Mouse (Mus musculus): ENCODE measurements at regions not wholly inside any gene's neighbourhood (a gene's known extent, or its start where the extent isn't known, plus 50 kb on each side); places are given as distances from the start of the nearest gene placed in this dataset.

DNA sequence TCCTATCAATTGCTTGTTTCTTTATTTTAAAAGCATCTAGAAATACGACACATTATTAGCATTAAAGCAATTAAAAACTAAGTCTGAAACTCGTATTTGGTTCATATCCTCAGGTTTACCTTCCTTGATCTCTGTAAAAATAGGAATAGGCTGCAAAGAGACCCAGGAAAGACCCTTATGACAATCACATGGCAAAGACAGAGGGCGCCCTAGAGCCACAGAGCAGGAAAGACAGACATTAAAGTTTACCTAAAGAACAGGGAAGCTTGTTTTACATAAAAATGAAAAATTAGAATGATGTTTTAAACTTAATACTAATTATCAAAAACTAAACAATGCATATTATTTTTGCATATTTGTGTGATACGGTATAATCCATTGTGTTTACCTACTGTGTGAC lies 153.2 kb downstream of the Usp25 start:
- no peak for DNase-seq (ENCODE audit: low spot score in 2 of 2)

DNA sequence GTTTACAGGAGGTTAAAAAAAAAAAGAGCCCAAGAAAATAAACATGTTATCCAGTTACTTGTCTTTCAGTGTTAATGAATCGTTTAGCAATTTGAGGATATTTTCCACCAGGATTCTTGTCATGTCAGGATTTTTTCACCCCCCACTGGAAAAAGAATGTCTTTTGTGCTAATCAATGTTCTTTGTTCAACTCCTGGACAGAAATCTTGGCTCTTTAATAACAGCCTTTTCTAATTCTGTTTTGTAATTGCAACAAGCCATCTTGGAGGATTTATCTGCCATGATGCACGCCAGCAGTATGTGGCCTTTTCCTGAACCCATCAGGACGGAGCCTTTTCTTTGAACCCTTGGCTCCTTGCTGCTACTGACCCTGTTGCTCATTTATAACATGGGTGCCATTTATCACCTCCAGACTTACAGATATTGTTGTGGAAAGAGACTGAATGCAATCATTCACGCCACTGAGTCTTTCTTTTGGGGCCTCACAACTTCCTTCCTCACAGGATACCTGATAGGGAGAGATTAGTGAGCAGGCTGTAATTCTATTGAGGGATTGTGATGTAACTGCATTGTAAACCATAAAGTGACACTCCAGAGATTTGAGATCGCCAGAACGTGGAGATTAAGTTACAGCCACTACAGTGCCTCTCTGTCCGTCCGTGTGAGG lies 159.7 kb downstream of the Usp25 start:
- DNase-seq (ENCODE audit: low spot score in 2 of 2): peak; percentile 4 to 29

DNA sequence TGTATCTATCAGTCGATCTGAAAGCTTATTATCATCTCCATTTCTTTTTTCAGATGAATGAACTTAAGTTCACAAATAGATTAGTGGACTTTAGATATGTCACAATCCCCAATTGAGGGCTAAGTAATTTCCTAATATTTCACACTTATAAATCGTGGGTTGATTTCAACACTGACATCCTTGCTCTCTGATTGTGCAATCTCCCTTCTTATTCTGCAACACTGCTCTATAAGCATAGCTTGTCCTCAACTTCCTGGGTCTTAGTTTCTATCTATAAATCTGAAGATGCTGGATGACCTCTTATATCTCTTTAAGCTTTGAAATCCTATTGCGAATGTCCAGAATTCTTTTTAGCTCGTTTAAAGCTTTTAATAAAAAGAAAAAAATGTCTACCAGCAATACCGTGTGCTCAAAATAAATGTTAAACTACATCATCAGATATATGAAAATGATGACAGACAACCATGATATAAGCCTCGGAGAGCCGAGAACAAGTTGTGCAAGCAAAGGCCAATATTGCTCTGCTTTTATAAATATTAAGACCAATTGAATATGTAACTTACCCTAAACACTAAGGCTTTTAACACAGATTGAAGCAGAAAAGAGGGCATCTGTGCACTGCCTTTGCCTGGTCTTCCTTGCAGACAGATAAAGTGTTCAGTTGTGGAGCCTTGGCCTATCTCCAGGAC lies 161.4 kb downstream of the Usp25 start:
- no peak for DNase-seq (ENCODE audit: low spot score in 2 of 2)

DNA sequence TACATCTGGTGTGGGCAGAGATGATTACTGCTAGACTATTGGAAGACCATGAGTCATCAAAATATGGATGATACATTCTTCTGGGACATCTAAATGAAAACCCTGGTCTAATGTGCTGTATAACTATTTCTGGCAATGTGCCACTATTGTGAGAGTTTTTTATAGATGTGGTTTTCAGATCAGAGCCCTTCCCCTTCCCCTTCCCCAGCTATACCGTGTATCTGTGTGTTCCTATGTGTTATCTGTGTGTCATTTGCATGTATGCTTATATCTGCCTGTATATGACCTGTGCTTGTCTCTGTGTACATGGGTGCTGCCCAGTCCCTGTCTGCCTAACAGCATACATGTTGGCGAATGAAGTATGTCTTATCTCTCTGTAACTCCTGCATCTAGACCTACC lies 167.5 kb downstream of the Usp25 start:
- no peak for DNase-seq (ENCODE audit: low spot score in 2 of 2)
